In the genomic region with DNA sequence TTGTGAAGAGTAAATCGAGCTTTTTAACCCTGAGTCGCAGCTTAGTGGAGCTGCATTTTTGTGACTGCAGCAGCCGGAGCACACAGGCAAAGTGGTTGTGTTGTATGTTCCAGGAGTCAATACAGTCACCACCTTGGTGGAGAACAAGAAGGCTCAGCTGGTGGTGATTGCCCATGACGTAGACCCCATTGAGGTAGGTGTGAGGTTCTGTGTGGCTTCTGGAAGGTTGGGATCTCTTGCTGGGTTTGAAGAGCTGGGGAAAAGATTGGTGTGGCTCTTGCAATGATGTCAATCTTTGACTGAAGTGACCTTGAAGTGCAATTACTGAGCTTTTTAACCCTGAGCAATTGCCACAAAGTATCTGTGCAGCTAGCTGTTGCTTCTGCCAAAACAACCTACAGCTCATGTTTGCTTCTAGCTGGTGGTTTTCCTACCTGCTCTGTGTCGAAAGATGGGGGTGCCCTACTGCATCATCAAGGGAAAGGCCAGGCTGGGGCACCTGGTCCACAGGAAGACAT, we compare ENCODE assay signal across 9 mouse cellular contexts. TPM values are rescaled to one million over a fixed set of nuclear protein-coding genes. Genes with fewer than 3 reads are reported as not detected.
DNase-seq lines count a peak whose midpoint lies in the region; ATAC-seq lines count a peak whose summit lies in the region.
"Had no signal": no experiment of that assay in that cellular context is flagged by ENCODE, and none has a peak within 500 bp of the region (broad histone marks: within the 10 kb centered on the region; RNA-seq: fewer than 3 reads in every experiment).

No protein-coding gene starts in this region.

- ATAC-seq in heart, embryonic 13.5 days (ENCODE audit: extremely low read depth, insufficient number of reproducible peaks, low FRiP score, low TSS enrichment), result no peak
- ATAC-seq in hindbrain, embryonic 13.5 days (ENCODE audit: low FRiP score), result no peak
- ATAC-seq in midbrain, embryonic 12.5 days (ENCODE audit: low FRiP score, low read depth), result no peak

- H3K27me3 ChIP-seq in heart, embryonic 13.5 days (replicated peaks), result no peaks in the 10 kb centered on the region
- H3K27me3 ChIP-seq in hindbrain, embryonic 13.5 days, result no peaks in the 10 kb centered on the region
- H3K27me3 ChIP-seq in midbrain, embryonic 12.5 days, result no peaks in the 10 kb centered on the region

- H3K9me3 ChIP-seq in heart, embryonic 13.5 days, result no peaks in the 10 kb centered on the region
- H3K9me3 ChIP-seq in hindbrain, embryonic 13.5 days, result no peaks in the 10 kb centered on the region
- no peaks in the 10 kb centered on the region for H3K9me3 ChIP-seq in midbrain, embryonic 12.5 days

- peak overlapping the region; percentile 100 for H3K9ac ChIP-seq in heart, embryonic 13.5 days
- H3K9ac ChIP-seq in hindbrain, embryonic 13.5 days, result peak overlapping the region; percentile 99
- H3K9ac ChIP-seq in midbrain, embryonic 12.5 days (replicated peaks), result peak overlapping the region; percentile 98

- DNase-seq in heart, adult 9 months (ENCODE audit: low spot score in 2 of 2), result no peak
- DNase-seq in ZHBTc4 (ENCODE audit: low read depth, low spot score), result peak; percentile 51
- DNase-seq in right cerebral cortex, postnatal 14 days, result no peak
- no peak for DNase-seq in thymus, postnatal 4 days
- no peak for DNase-seq in frontal cortex, postnatal 36 days (ENCODE audit: low spot score in 2 of 2)
- DNase-seq: gastrocnemius, postnatal 14 days had no signal

- H3K36me3 ChIP-seq in heart, embryonic 13.5 days, result peaks cover 47% of the 10 kb centered on the region
- peaks cover 47% of the 10 kb centered on the region for H3K36me3 ChIP-seq in hindbrain, embryonic 13.5 days
- H3K36me3 ChIP-seq in midbrain, embryonic 12.5 days, result peaks cover 42% of the 10 kb centered on the region

- H3K4me1 ChIP-seq in heart, embryonic 13.5 days, result peaks cover 63% of the 10 kb centered on the region
- H3K4me1 ChIP-seq in hindbrain, embryonic 13.5 days (replicated peaks), result peaks cover 65% of the 10 kb centered on the region
- peaks cover 64% of the 10 kb centered on the region for H3K4me1 ChIP-seq in midbrain, embryonic 12.5 days

- 67% methylated on average over 5 of the region's 5 CpGs for WGBS in heart, embryonic 13.5 days
- 77% methylated on average over 5 of the region's 5 CpGs for WGBS in hindbrain, embryonic 13.5 days
- WGBS in midbrain, embryonic 12.5 days, result 76% methylated on average over 5 of the region's 5 CpGs

- H3K27ac ChIP-seq in heart, embryonic 13.5 days (replicated peaks), result no peak overlapping the region
- H3K27ac ChIP-seq in hindbrain, embryonic 13.5 days, result no peak overlapping the region
- no peak overlapping the region for H3K27ac ChIP-seq in midbrain, embryonic 12.5 days (replicated peaks)

- H3K4me2 ChIP-seq in heart, embryonic 13.5 days, result peak overlapping the region; percentile 86
- H3K4me2 ChIP-seq in hindbrain, embryonic 13.5 days, result peak overlapping the region; percentile 100
- peak overlapping the region; percentile 100 for H3K4me2 ChIP-seq in midbrain, embryonic 12.5 days (replicated peaks)

- H3K4me3 ChIP-seq in heart, embryonic 13.5 days, result peak overlapping the region; percentile 96
- peak overlapping the region; percentile 85 for H3K4me3 ChIP-seq in hindbrain, embryonic 13.5 days
- peak overlapping the region; percentile 89 for H3K4me3 ChIP-seq in midbrain, embryonic 12.5 days

RNA-seq across cellular contexts. Expression of gene Rpl7a, which starts 1.7 kb away (rescaled TPM):
- polyA plus RNA-seq in heart, embryonic 13.5 days (2015; fragmentation: Nextera tagmentation; extraction: Ambion mirVana), result 364 and 394 TPM in 2 replicates
- polyA plus RNA-seq in hindbrain, embryonic 13.5 days (2015; fragmentation: Nextera tagmentation; extraction: Ambion mirVana), result 506 and 509 TPM in 2 replicates
- polyA plus RNA-seq in midbrain, embryonic 12.5 days (2016; fragmentation: Nextera tagmentation; extraction: Ambion mirVana), result 488 and 496 TPM in 2 replicates

RNA-seq across cellular contexts. Expression of gene Med22, which starts 1.8 kb away (rescaled TPM):
- polyA plus RNA-seq in heart, embryonic 13.5 days (2015; fragmentation: Nextera tagmentation; extraction: Ambion mirVana), result 37.8 and 41.2 TPM in 2 replicates
- polyA plus RNA-seq in hindbrain, embryonic 13.5 days (2015; fragmentation: Nextera tagmentation; extraction: Ambion mirVana), result 139 and 140 TPM in 2 replicates
- polyA plus RNA-seq in midbrain, embryonic 12.5 days (2016; fragmentation: Nextera tagmentation; extraction: Ambion mirVana), result 125 and 129 TPM in 2 replicates

RNA-seq across cellular contexts. Expression of gene Surf2, which starts 3.9 kb away (rescaled TPM):
- polyA plus RNA-seq in heart, embryonic 13.5 days (2015; fragmentation: Nextera tagmentation; extraction: Ambion mirVana), result 31.5 and 35.6 TPM in 2 replicates
- 55.7 and 56.0 TPM in 2 replicates for polyA plus RNA-seq in hindbrain, embryonic 13.5 days (2015; fragmentation: Nextera tagmentation; extraction: Ambion mirVana)
- polyA plus RNA-seq in midbrain, embryonic 12.5 days (2016; fragmentation: Nextera tagmentation; extraction: Ambion mirVana), result 48.2 and 56.7 TPM in 2 replicates

RNA-seq across cellular contexts. Expression of gene Surf1, which starts 4.0 kb away (rescaled TPM):
- 43.4 and 44.3 TPM in 2 replicates for polyA plus RNA-seq in heart, embryonic 13.5 days (2015; fragmentation: Nextera tagmentation; extraction: Ambion mirVana)
- 77.4 and 85.5 TPM in 2 replicates for polyA plus RNA-seq in hindbrain, embryonic 13.5 days (2015; fragmentation: Nextera tagmentation; extraction: Ambion mirVana)
- 53.4 and 57.9 TPM in 2 replicates for polyA plus RNA-seq in midbrain, embryonic 12.5 days (2016; fragmentation: Nextera tagmentation; extraction: Ambion mirVana)

RNA-seq across cellular contexts. Expression of gene Surf6, which starts 9.6 kb away (rescaled TPM):
- polyA plus RNA-seq in heart, embryonic 13.5 days (2015; fragmentation: Nextera tagmentation; extraction: Ambion mirVana), result 12.8 and 13.2 TPM in 2 replicates
- polyA plus RNA-seq in hindbrain, embryonic 13.5 days (2015; fragmentation: Nextera tagmentation; extraction: Ambion mirVana), result 28.2 and 29.5 TPM in 2 replicates
- polyA plus RNA-seq in midbrain, embryonic 12.5 days (2016; fragmentation: Nextera tagmentation; extraction: Ambion mirVana), result 29.9 and 32.1 TPM in 2 replicates
